Mouse (Mus musculus) kidney, embryonic 15.5 days (tissue): Measurements from ENCODE around the gene Abhd16a. TPM values are rescaled to one million over a fixed set of nuclear protein-coding genes. Genes with fewer than 3 reads are reported as not detected.
A peak's percentile ranks its signal among the peaks of the same experiment; 100 is the strongest.

Experiments
- ATAC-seq: fragments of 200-750 bp; cut with Nextera tagmentation; replicated peaks from 2 replicates; pipeline ENCODE4 v1.8.0; 2017; ENCODE audit warnings: moderate TSS enrichment; ENCODE audit not compliant: low FRiP score
- H3K27ac ChIP-seq: fragments of 300-500 bp; sonication (generic); 2 replicates; pipeline ENCODE4 v1.5.1; 2015; ENCODE audit warnings: mild to moderate bottlenecking, inconsistent platforms
- H3K27me3 ChIP-seq: fragments of 300-500 bp; sonication (generic); 2 replicates; pipeline ENCODE4 v1.6.1; 2015; ENCODE audit warnings: inconsistent platforms
- H3K36me3 ChIP-seq: fragments of 300-500 bp; sonication (generic); 2 replicates; pipeline ENCODE4 v1.6.1; 2015; ENCODE audit warnings: inconsistent platforms
- H3K4me1 ChIP-seq: fragments of 300-500 bp; sonication (generic); 2 replicates; pipeline ENCODE4 v1.6.1; 2015; ENCODE audit warnings: inconsistent platforms
- H3K4me2 ChIP-seq: fragments of 300-500 bp; sonication (generic); 2 replicates; pipeline ENCODE4 v1.6.1; 2015; ENCODE audit warnings: moderate library complexity, mild to moderate bottlenecking, inconsistent platforms
- H3K4me3 ChIP-seq: fragments of 300-500 bp; sonication (generic); replicated peaks from 2 replicates; pipeline ENCODE4 v1.5.1; 2015; ENCODE audit warnings: mild to moderate bottlenecking, inconsistent platforms
- H3K9ac ChIP-seq: fragments of 300-500 bp; sonication (generic); 2 replicates; pipeline ENCODE4 v1.6.1; 2015; ENCODE audit warnings: mild to moderate bottlenecking, inconsistent platforms
- H3K9me3 ChIP-seq: fragments of 300-500 bp; sonication (generic); replicated peaks from 2 replicates; pipeline ENCODE4 v1.6.1; 2016; ENCODE audit warnings: inconsistent platforms
- WGBS: fragments of 180-500 bp; shearing (Covaris S2); methylation state at CpG from one replicate; pipeline ENCODE4 v1.1.7; 2015; ENCODE audit warnings: mixed read lengths; 5-methylcytosine and 5-hydroxymethylcytosine counted together
- polyA plus RNA-seq: library from polyadenylated mRNA; unstranded; fragments of >200 nt; fragmentation: Nextera tagmentation; extraction: Ambion mirVana; gene quantifications from 2 replicates; pipeline ENCODE4 v1.2.1, GENCODE M21; 2015

Abhd16a gene
- polyA plus RNA-seq, 1 experiment from 2014 or later = 103 TPM

DNA sequence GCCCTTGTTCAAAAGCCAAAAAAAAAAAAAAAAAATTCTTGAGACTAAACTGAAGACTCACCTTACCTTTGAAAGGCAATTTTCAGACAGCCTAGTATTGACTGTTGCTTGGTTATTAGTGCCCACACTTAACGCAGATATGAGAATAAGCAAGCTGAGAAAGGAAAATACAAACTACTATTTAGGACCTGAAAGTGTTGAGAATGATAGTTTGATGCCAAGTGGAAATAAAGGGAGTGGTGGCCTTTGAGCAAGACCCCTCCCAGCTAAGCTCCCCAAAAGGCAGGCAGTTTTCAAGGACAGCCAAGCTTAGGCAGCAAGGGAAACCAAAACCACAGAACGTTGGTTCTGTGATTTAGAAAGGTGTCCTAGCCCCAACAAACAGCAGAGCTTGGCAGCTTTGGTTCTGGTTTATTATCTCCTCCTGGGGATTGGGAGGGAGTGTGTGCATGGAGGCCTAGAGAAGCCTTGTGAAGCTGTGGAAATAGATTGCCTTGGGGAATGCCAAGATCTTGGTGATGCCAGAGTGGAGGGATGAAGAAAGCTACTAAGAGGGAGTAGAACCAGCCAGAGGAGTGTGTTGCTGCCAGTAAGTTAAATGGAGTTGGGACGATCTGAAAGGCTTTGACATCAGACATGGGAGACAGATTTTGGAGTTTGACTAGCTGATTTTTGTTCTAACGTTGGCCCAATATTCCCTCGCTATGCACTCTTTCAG lies 59.0 kb downstream of the Abhd16a start:
- no peak for ATAC-seq
- H3K27ac ChIP-seq = peak overlapping the region; percentile 28; the same call in 1 of the 2 replicates

GRCm38 (mm10) chr17:35152121-35152520 lies 63.1 kb downstream of the Abhd16a start:
- Histone ChIP-seq H3K4me2 (no peak overlapping the region), H3K9ac (no peak overlapping the region), H3K36me3 (peaks cover 99% of the 10 kb centered on the region), H3K27ac (no peak overlapping the region), H3K27me3 (no peaks in the 10 kb centered on the region), H3K4me3 (no peak overlapping the region), H3K9me3 (no peaks in the 10 kb centered on the region), H3K4me1 (no peaks in the 10 kb centered on the region)
- WGBS = 96% methylated on average over 4 of the region's 4 CpGs
- ATAC-seq = no peak

More for the DNA sequence above, 59.0 kb downstream of the Abhd16a start:
- no peaks in the 10 kb centered on the region for H3K27me3 ChIP-seq
- no peaks in the 10 kb centered on the region for H3K9me3 ChIP-seq
- no peaks in the 10 kb centered on the region for H3K4me1 ChIP-seq
- H3K4me3 ChIP-seq = no peak overlapping the region
- no peak overlapping the region for H3K9ac ChIP-seq
- H3K36me3 ChIP-seq = peaks cover 99% of the 10 kb centered on the region
- H3K4me2 ChIP-seq = no peak overlapping the region
- WGBS = 66% methylated on average over 5 of the region's 5 CpGs

Other genes starting within 250 kb of the Abhd16a start
- gene Skiv2l, start 239.1 kb upstream of the Abhd16a start, polyA plus RNA-seq = 48.5 and 53.1 TPM in 2 replicates
- 101 and 116 TPM in 2 replicates for gene Nelfe, start 238.9 kb upstream of the Abhd16a start, polyA plus RNA-seq
- 12.1 and 13.3 TPM in 2 replicates for gene Cfb, start 226.7 kb upstream of the Abhd16a start, polyA plus RNA-seq
- 5.0 TPM in 2 replicates for gene Zbtb12, start 209.8 kb upstream of the Abhd16a start, polyA plus RNA-seq
- not detected in 2 replicates for gene Gm20547, start 207.2 kb upstream of the Abhd16a start, polyA plus RNA-seq
- gene C2, start 191.0 kb upstream of the Abhd16a start, polyA plus RNA-seq = 2.6 and 3.6 TPM in 2 replicates
- 80.1 and 93.7 TPM in 2 replicates for gene Ehmt2, start 190.8 kb upstream of the Abhd16a start, polyA plus RNA-seq
- 12.4 and 13.0 TPM in 2 replicates for gene Slc44a4, start 174.8 kb upstream of the Abhd16a start, polyA plus RNA-seq
- gene Neu1, start 158.0 kb upstream of the Abhd16a start, polyA plus RNA-seq = 33.7 and 37.0 TPM in 2 replicates
- 0.49 and 0.53 TPM in 2 replicates for gene Hspa1b, start 130.0 kb upstream of the Abhd16a start, polyA plus RNA-seq
- gene Gm20481, start 119.4 kb upstream of the Abhd16a start, polyA plus RNA-seq = not detected in 2 replicates
- 7.8 and 8.4 TPM in 2 replicates for gene Hspa1a, start 117.1 kb upstream of the Abhd16a start, polyA plus RNA-seq
- gene Hspa1l, start 116.6 kb upstream of the Abhd16a start, polyA plus RNA-seq = 0.81 and 1.6 TPM in 2 replicates
- 229 and 231 TPM in 2 replicates for gene Lsm2, start 107.4 kb upstream of the Abhd16a start, polyA plus RNA-seq
- gene Vars, start 88.3 kb upstream of the Abhd16a start, polyA plus RNA-seq = 128 and 140 TPM in 2 replicates
- gene Vwa7, start 72.7 kb upstream of the Abhd16a start, polyA plus RNA-seq = 0.19 and 0.29 TPM in 2 replicates
- gene Sapcd1, start 61.2 kb upstream of the Abhd16a start, polyA plus RNA-seq = 6.2 and 6.8 TPM in 2 replicates
- gene Msh5, start 42.5 kb upstream of the Abhd16a start, polyA plus RNA-seq = 5.2 and 5.4 TPM in 2 replicates
- gene Clic1, start 39.3 kb upstream of the Abhd16a start, polyA plus RNA-seq = 300 and 320 TPM in 2 replicates
- gene Ddah2, start 30.2 kb upstream of the Abhd16a start, polyA plus RNA-seq = 324 and 356 TPM in 2 replicates
- 1.6 TPM in 1 of 2 replicates, not detected in the other for gene Ly6g6c, start 23.9 kb upstream of the Abhd16a start, polyA plus RNA-seq
- 0.41 and 0.52 TPM in 2 replicates for gene Mpig6b, start 23.1 kb upstream of the Abhd16a start, polyA plus RNA-seq
- 1.2 and 1.6 TPM in 2 replicates for gene Ly6g6e, start 12.4 kb upstream of the Abhd16a start, polyA plus RNA-seq
- 5.0 and 6.0 TPM in 2 replicates for gene Ly6g6d, start 11.2 kb upstream of the Abhd16a start, polyA plus RNA-seq
- gene Ly6g6f, start 3.7 kb upstream of the Abhd16a start, polyA plus RNA-seq = not detected in 2 replicates
- not detected in 2 replicates for gene Ly6g5c, start 19.0 kb downstream of the Abhd16a start, polyA plus RNA-seq
- gene Ly6g5b, start 26.2 kb downstream of the Abhd16a start, polyA plus RNA-seq = 0.99 and 1.9 TPM in 2 replicates
- gene Gpank1, start 32.2 kb downstream of the Abhd16a start, polyA plus RNA-seq = 19.0 and 20.3 TPM in 2 replicates
- 281 and 284 TPM in 2 replicates for gene Csnk2b, start 32.8 kb downstream of the Abhd16a start, polyA plus RNA-seq
- 10.5 and 12.2 TPM in 2 replicates for gene D17H6S53E, start 37.1 kb downstream of the Abhd16a start, polyA plus RNA-seq
- gene Apom, start 42.8 kb downstream of the Abhd16a start, polyA plus RNA-seq = 21.0 and 25.7 TPM in 2 replicates
- 56.1 and 64.9 TPM in 2 replicates for gene Bag6, start 45.9 kb downstream of the Abhd16a start, polyA plus RNA-seq
- gene Prrc2a, start 75.6 kb downstream of the Abhd16a start, polyA plus RNA-seq = 176 and 209 TPM in 2 replicates
- 8.8 and 9.2 TPM in 2 replicates for gene Aif1, start 86.8 kb downstream of the Abhd16a start, polyA plus RNA-seq
- gene Lst1, start 99.2 kb downstream of the Abhd16a start, polyA plus RNA-seq = 12.1 and 13.7 TPM in 2 replicates
- 0.53 and 0.72 TPM in 2 replicates for gene Ltb, start 105.2 kb downstream of the Abhd16a start, polyA plus RNA-seq
- 0.12 TPM in 1 of 2 replicates, not detected in the other for gene Tnf, start 112.7 kb downstream of the Abhd16a start, polyA plus RNA-seq
- gene Lta, start 116.1 kb downstream of the Abhd16a start, polyA plus RNA-seq = 0.10 TPM in 1 of 2 replicates, not detected in the other
- 0.65 and 0.69 TPM in 2 replicates for gene Gm16181, start 131.6 kb downstream of the Abhd16a start, polyA plus RNA-seq
- gene Atp6v1g2, start 144.4 kb downstream of the Abhd16a start, polyA plus RNA-seq = 6.2 and 6.4 TPM in 2 replicates
- gene Nfkbil1, start 146.5 kb downstream of the Abhd16a start, polyA plus RNA-seq = 11.3 and 12.4 TPM in 2 replicates
- gene Ddx39b, start 152.5 kb downstream of the Abhd16a start, polyA plus RNA-seq = 531 and 538 TPM in 2 replicates
- 64.5 and 66.1 TPM in 2 replicates for gene H2-D1, start 173.5 kb downstream of the Abhd16a start, polyA plus RNA-seq
- 0.13 TPM in 1 of 2 replicates, not detected in the other for gene H2-Q1, start 231.1 kb downstream of the Abhd16a start, polyA plus RNA-seq